Mouse (Mus musculus) liver, adult (tissue): Measurements from ENCODE around the gene Dock1.

Experiments
- GATA4 ChIP-seq: IDR thresholded peaks from 2 replicates; pipeline ENCODE4 v1.6.1; 2014; ENCODE audit warnings: mild to moderate bottlenecking, low read length; ENCODE audit not compliant: insufficient replicate concordance

Gene Dock1

DNA sequence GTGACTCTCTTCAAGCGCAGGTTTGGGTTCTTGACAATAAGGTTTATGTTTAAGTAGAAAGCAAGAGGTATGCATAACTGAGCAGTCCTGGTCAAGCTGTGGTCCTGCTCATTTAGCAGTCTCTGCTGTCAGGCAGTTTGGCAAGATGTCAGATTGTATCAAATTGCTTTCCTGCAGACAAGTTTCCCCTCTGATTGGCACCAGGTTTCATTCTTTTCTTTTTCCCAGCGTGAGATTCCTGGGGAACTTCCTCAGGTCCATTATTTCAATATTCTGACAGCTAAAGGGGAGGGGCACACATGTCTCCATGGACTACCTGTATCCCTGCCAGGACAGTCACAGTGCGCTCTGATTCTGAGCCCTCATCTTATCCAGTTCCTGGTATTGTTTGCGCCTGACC lies 153.4 kb downstream of the Dock1 start:
- TF ChIP-seq GATA4 = no peak; the same call in 1 of the 2 replicates

DNA sequence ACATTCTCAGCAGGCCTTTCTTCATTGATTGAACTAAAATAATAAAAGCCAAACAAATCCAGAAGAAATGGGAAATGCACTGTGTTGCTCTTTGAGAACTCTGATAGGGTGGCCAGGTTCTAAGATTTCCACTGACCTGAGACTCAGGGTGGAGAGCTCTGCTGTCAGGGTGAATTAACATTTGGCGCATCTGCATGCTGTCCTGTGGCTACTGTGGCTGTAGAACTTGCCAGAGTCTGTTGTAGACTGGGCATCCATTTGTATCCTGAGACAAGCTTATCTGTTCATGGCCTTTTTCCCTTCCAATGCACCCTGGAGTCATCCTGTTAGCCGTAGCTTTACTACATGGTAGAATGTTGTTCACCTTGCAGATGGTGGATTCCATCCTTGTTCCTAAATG lies 169.6 kb downstream of the Dock1 start:
- no peak for TF ChIP-seq GATA4

DNA sequence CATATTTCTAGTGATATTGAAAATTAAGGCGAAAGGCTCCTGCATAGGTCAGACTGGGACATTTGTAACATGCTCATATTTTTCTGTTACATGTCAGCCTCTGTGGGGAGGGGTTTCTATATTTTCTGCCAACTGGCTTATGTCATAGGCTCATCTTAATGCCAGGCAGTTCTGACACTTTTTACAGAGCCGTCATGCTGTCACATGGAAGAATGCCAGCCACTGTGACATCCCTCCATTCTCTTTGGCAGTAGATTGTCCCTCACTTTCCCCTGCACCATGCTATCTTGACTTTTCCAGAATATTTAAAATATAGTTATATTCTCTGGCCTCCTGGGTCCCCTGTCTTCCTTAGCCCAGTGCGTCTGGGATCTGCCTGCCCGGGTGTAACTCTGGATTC lies 172.3 kb downstream of the Dock1 start:
- no peak for TF ChIP-seq GATA4

DNA sequence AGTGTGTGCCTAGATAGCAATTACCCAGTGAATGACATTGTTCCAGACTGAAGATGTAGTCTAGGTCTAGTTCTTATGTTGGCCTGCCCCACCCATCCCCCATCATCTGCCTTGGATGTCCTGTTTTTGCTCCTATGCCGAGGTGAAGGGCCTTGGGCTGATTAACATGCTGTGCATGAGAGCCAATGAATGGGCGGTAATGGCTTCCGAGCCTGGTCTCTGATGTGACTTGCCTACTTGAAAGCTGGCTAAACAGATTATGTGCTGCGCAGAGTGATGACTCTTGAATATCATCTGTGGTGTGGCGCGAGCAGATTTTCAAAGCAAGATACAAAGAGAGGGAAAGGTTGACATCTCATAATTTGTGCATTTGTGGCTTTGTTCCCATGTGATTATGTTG lies 191.5 kb downstream of the Dock1 start:
- TF ChIP-seq GATA4 = no peak

DNA sequence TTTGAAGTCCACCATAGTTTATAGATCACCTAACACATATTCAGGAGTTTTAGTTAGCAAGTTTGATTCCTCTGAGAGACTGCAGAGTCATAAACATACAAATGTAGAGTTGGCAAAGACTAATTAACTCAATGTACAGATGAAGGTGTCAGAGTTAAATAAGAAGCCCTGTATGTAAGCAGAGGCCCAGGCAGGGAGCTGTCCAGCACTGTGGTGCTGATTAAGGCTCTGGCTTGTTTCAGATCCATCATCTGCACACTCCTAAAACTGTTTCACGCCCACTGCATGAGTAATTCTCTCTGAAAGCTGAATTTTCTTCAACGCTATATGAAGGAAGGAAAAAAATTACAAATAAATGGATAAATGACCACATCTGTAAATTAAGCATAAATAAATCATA lies 193.7 kb downstream of the Dock1 start:
- TF ChIP-seq GATA4 = no peak

DNA sequence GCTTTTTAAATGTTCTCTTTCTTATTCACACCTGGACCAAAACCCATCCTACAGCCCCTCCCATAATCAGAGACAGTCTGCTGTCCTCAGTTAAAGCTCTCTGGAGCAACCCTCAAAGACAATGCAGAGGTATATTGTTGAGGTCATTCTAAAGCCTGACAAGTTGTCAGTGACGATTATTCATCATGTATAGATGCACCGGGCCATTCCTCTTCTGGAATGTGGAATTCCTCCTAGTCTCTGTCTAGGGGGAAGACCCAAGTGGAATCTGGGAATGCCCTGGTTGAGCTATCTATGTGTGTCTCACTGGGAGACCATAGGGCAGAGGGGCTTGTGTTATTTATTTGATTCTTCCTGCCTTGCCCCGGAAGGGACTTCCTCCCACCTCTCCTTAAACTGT lies 202.1 kb downstream of the Dock1 start:
- TF ChIP-seq GATA4 = no peak

DNA sequence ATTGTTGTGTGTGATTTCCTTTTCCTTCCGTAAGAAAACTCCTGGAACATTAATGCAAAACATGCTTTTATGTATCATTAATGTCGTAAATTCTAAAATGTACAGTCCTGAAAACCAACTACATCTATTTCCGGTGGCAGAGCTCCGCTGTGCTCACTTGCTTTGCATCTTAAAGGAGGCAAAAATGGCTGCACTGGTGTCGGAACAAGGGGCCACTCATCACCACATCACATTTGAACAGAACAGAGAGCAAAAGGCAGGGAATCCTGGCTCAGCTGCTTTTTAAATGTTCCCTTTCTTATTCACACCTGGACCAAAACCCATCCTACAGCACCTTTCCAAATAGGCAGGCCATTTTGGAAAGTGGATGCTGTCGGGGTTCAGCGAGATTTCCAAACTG lies 202.5 kb downstream of the Dock1 start:
- no peak for TF ChIP-seq GATA4

DNA sequence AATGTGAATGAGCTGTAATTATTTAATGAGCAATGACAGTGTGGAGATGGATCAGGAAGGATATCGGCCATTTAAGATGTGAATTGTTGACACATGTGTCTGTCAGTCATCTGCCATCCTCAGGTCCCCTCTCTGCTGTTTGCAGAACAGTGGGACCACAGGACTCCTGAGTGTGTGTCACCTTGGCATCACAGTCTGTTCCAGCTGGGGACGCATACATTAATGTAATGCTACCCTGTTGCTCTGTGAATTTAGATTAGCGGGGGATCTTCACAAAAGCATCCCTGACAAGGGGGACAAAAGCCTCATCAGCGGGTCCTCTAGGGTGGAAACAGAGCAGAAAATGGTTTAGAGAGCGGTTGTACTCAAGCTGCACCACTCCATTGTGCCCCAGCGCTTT lies 208.5 kb downstream of the Dock1 start:
- TF ChIP-seq GATA4 = no peak

DNA sequence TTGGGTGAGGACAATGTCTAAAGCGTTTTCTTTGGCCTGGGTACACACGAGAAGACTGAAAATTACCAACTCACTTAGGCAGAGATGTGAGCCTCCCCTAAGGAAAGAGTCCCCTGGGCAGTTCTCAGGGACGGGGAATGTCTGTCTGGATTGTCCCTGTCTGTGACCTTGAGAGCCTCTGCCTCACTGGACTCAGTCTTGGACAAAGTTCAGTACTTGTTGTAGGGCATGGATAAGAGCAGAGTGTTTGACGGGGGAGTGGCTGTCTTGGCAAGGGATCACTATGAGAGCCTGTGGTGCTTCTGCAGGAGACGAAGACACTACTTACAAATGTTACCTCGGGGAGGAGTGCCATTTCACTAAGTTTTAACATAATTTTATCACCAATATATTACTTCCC lies 210.0 kb downstream of the Dock1 start:
- TF ChIP-seq GATA4 = no peak

DNA sequence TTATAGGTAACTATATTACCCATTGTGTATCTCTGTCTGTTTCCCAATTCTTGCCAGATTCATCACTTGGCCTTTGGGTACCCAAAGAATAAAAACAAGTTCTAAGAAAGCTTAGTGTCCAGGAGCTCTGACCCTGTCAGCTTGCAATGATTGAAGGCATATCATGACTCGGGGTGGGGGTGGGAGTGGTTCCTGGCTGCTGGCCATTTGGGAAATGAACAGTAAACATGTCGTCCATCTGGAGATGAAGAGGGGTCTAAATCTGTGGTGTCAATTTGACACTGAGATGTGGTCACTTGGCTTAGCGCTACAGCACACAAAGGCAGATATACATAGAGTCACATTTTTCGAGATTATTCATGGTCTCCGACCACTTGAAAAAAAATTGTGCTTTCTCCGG lies 213.1 kb downstream of the Dock1 start:
- TF ChIP-seq GATA4 = no peak

DNA sequence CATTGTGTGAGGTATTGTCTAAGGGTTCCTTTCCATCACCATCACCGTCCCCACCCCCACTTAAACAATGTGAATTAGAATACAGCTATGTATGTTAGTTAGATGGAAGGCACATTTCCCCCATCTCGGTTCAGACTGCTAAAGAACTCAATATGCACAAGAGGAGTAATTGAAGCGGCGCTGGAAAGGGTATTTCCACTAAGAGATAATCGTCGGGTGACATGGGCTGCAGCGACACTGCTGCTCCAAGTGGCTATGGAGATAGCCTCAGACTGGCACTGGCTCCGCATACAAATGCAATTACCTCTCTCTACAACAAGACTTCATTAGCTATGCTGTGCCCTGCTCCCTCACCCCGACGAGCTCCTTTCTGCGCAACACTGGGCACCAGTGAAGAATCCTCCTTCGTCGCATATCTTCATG lies 222.0 kb downstream of the Dock1 start:
- no peak for TF ChIP-seq GATA4

DNA sequence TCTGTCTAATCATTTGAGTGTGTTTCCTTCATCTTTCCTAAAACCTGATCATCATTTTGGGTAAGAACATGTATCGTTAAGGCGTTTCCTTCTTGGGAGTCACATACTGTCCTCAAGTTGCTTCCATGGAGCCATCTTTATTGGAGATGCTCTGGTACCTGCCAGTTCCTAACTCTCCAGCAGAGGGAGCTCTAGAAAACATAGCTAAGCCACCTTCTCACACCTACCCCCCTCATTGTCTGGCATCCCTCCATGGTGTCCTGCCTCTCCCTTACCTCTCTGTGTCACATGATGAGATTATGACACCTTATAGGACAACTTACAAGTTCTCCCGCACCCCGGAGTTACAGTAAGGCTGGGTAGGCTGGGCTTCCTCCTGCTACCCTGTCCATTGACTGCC lies 222.5 kb downstream of the Dock1 start:
- no peak for TF ChIP-seq GATA4

DNA sequence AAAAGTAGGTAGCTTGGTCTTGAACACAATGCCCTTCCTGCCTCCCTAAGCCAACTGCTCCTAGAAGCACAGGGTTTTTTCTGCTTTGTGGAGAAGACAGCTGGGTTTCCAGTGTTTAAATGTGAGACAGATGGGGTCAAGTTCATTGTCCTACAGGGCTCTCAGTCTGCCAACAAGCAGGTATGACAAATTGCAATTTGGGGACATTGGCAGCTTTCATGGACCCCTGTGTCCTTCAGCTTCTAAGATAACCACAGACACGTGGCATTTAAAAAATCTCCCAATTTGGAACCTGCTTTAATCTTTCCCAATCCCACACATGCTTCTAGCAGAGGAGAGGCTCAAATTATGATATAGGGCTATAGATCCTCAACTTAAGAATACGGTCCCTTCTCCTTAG lies 224.2 kb downstream of the Dock1 start:
- no peak for TF ChIP-seq GATA4

DNA sequence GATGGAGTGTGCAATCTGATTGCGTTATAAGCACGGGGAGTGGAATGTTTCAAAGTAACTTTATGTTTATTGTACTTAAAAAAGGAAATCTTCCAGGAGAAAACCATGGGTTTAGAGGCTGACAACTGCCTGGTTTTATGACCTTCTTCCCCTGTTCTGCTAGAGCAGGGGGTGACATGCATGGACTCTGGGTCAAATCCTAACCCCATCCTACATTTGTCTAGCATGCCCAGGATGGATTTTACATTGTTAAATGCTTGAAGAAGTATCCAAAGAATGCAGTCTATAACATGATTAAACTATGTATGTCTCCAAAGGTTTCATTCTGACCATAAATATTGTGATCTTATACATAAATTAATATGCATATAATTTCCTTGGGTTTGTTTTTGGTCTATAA lies 229.0 kb downstream of the Dock1 start:
- TF ChIP-seq GATA4 = no peak

DNA sequence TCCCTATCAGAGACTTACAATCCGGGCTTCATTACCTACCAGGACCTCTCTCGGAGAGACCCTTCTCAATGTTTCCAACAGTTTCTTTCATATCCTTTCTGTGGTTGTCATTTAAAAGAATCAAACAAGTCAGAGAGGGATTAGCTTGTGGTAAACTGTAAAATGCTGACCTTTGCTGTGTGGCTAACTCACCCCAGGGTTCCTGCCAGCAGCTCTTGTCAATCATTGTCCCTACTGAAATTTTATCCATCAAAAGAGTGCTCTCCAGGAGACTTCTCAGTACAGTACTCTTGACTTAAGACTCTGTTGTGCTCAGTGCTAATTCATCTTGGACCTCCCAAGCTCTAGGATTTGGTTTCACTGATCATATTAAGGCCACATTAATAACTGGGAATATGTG lies 231.5 kb downstream of the Dock1 start:
- no peak for TF ChIP-seq GATA4

DNA sequence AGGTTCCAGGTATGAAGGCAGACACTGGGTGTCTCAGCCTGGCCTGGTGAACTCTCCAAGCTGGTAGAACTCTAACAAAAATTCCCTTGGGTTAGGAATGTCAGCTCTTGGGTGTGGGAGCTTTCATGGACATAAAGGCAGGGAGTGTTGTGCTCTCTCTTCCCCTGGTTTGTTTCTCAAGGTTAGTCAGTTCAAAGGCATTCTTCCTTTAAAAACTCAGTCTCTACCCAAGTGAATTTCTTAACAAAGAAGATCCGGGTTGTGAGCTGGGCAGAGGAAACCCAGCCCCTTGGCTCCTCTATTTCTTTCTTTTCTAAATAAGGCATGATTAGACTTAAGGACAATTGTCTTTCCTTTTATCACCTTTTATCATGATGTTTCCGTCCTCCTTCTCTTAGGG lies 261.4 kb downstream of the Dock1 start:
- no peak for TF ChIP-seq GATA4

DNA sequence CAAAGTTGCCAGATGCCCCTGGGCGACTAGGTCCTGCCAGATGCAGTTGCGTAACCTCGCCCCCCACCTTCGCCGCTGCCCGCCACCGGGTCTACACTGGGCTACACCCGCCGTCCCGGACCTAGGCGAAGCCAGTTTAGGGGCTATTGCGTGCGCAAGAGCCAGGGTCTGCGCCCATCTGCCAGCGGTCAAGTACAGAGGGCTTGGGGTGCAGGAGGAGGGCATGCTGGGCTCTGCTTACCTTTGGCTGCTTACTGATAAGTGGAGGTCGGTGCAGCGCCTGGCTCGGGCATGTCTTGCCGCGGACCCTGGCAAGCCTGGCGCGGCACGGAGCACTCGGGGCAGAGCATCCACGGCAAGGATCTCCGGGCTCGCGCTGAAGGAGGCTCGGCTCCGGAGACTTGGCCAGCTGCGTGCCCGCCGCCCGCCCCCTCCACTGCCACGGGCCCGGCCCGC lies 267.0 kb downstream of the Dock1 start:
- no peak for TF ChIP-seq GATA4
